Mouse (Mus musculus) erythroblast, embryonic 14.5 days (primary cell): ENCODE data around the gene Actr2.

ENCODE experiments used
- GATA1 ChIP-seq: IDR thresholded peaks from 2 replicates; pipeline ENCODE4 v1.6.1; 2012; ENCODE audit warnings: low read length, inconsistent platforms, mixed read lengths
- TAL1 ChIP-seq: IDR thresholded peaks from 3 replicates; pipeline ENCODE4 v1.6.1; 2012; ENCODE audit warnings: low read length, inconsistent platforms, mixed read lengths

GRCm38 (mm10) chr11:20041164-20041920, 71.4 kb downstream of the Actr2 start:
- TF ChIP-seq TAL1 (no peak), GATA1 (no peak)
